Mouse (Mus musculus) MEL (cell line): ENCODE data around the gene Tubb4a. TPM values are rescaled to one million over a fixed set of nuclear protein-coding genes. Genes with fewer than 3 reads are reported as not detected.

Experiments used
- DNase-seq: peaks from one replicate; pipeline ENCODE4 v3.0.0; 2011; ENCODE audit warnings: low read depth, low spot score
- H3K27ac ChIP-seq: 2 replicates; pipeline ENCODE4 v1.5.1; 2012; ENCODE audit warnings: low read depth, mild to moderate bottlenecking, control low read depth, low read length, moderate library complexity; ENCODE audit not compliant: control insufficient read depth
- H3K27me3 ChIP-seq, 2 experiments: fragments of 150-350 bp in 1 of 2; sonication (generic) in 1 of 2; 2 replicates each; pipeline ENCODE4 v1.6.1; 2012; ENCODE audit warnings: low read length in 2 of 2, mild to moderate bottlenecking in 2 of 2, improper control_type of control experiment in 1 of 2, moderate library complexity in 1 of 2; ENCODE audit not compliant: insufficient read depth in 2 of 2, control insufficient read depth in 1 of 2
- H3K36me3 ChIP-seq, 2 experiments: 2 replicates each; pipeline ENCODE4 v1.6.1; 2012 to 2014; ENCODE audit warnings: low read length in 2 of 2, improper control_type of control experiment in 1 of 2, inconsistent platforms in 1 of 2, mild to moderate bottlenecking in 1 of 2; ENCODE audit not compliant: insufficient read depth in 2 of 2, control insufficient read depth in 1 of 2
- H3K4me1 ChIP-seq, 2 experiments: fragments of 150-350 bp in 1 of 2; sonication (generic) in 1 of 2; 2 replicates each; pipeline ENCODE4 v1.6.1; 2012; ENCODE audit warnings: low read length in 2 of 2, improper control_type of control experiment in 1 of 2, mild to moderate bottlenecking in 1 of 2; ENCODE audit not compliant: insufficient read depth in 2 of 2, control insufficient read depth in 1 of 2
- H3K4me3 ChIP-seq, 2 experiments: fragments of 150-350 bp in 1 of 2; sonication (generic) in 1 of 2; 2 replicates each; pipeline ENCODE4 v1.5.1; 2012; ENCODE audit warnings: low read depth in 2 of 2, low read length in 2 of 2, mild to moderate bottlenecking in 2 of 2, moderate library complexity in 2 of 2, control low read depth in 1 of 2, improper control_type of control experiment in 1 of 2; ENCODE audit not compliant: control insufficient read depth in 1 of 2, insufficient read depth in 1 of 2
- H3K79me2 ChIP-seq: 2 replicates; pipeline ENCODE4 v1.6.1; 2012; ENCODE audit warnings: mild to moderate bottlenecking, low read length, moderate library complexity; ENCODE audit not compliant: control insufficient read depth, poor library complexity, insufficient read depth
- H3K9ac ChIP-seq: 2 replicates; pipeline ENCODE4 v1.6.1; 2012; ENCODE audit warnings: low read depth, mild to moderate bottlenecking, control low read depth, low read length, moderate library complexity; ENCODE audit not compliant: control insufficient read depth, poor library complexity, severe bottlenecking
- H3K9me3 ChIP-seq: fragments of 150-350 bp; sonication (generic); replicated peaks from 2 replicates; pipeline ENCODE4 v1.6.1; 2012; ENCODE audit warnings: mild to moderate bottlenecking, low read length, improper control_type of control experiment, moderate library complexity; ENCODE audit not compliant: insufficient read depth
- BHLHE40 ChIP-seq: IDR thresholded peaks from 2 replicates; pipeline ENCODE4 v1.6.1; 2012; ENCODE audit warnings: low read depth, mild to moderate bottlenecking, inconsistent platforms, low read length, improper control_type of control experiment, borderline replicate concordance
- CHD1 ChIP-seq: IDR thresholded peaks from 2 replicates; pipeline ENCODE4 v1.6.1; 2012; ENCODE audit warnings: low read depth, mild to moderate bottlenecking, inconsistent platforms, low read length, improper control_type of control experiment
- E2F4 ChIP-seq: IDR thresholded peaks from 2 replicates; pipeline ENCODE4 v1.6.1; 2011; ENCODE audit warnings: low read depth, low read length, improper control_type of control experiment, borderline replicate concordance
- ELF1 ChIP-seq: IDR thresholded peaks from 2 replicates; pipeline ENCODE4 v1.6.1; 2014; ENCODE audit warnings: low read depth, mild to moderate bottlenecking, inconsistent platforms, low read length, improper control_type of control experiment, moderate library complexity
- EP300 ChIP-seq, 2 experiments: IDR thresholded peaks; 2 replicates each; pipeline ENCODE4 v1.6.1; 2011; ENCODE audit warnings: improper control_type of control experiment in 2 of 2, low read length in 2 of 2, low read depth in 1 of 2, mild to moderate bottlenecking in 1 of 2
- HCFC1 ChIP-seq: IDR thresholded peaks from 2 replicates; pipeline ENCODE4 v1.6.1; 2012; ENCODE audit warnings: low read depth, mild to moderate bottlenecking, inconsistent platforms, low read length, improper control_type of control experiment, moderate library complexity
- JUND ChIP-seq: IDR thresholded peaks from 2 replicates; pipeline ENCODE4 v1.6.1; 2011; ENCODE audit warnings: low read depth, mild to moderate bottlenecking, improper control_type of control experiment, low read length
- KAT2A ChIP-seq: conservative IDR thresholded peaks from 2 replicates; pipeline ENCODE4 v1.6.1; 2012; ENCODE audit warnings: low read depth, low read length, improper control_type of control experiment, inconsistent platforms
- MAFK ChIP-seq: IDR thresholded peaks from 2 replicates; pipeline ENCODE4 v1.6.1; 2011; ENCODE audit warnings: low read depth, mild to moderate bottlenecking, low read length, improper control_type of control experiment, borderline replicate concordance
- MAX ChIP-seq: IDR thresholded peaks from 2 replicates; pipeline ENCODE4 v1.6.1; 2011; ENCODE audit warnings: low read length, improper control_type of control experiment
- MAZ ChIP-seq: IDR thresholded peaks from 2 replicates; pipeline ENCODE4 v1.6.1; 2012; ENCODE audit warnings: low read depth, mild to moderate bottlenecking, inconsistent platforms, low read length, improper control_type of control experiment
- MEF2A ChIP-seq: IDR thresholded peaks from 2 replicates; pipeline ENCODE4 v1.6.1; 2014; ENCODE audit warnings: low read depth, mild to moderate bottlenecking, inconsistent platforms, low read length, improper control_type of control experiment; ENCODE audit not compliant: poor library complexity, insufficient replicate concordance, severe bottlenecking; ENCODE audit errors: extremely low read depth
- MXI1 ChIP-seq: IDR thresholded peaks from 2 replicates; pipeline ENCODE4 v1.6.1; 2011; ENCODE audit warnings: mild to moderate bottlenecking, low read depth, low read length, improper control_type of control experiment
- MYB ChIP-seq: IDR thresholded peaks from 2 replicates; pipeline ENCODE4 v1.6.1; 2011; ENCODE audit warnings: mild to moderate bottlenecking, low read depth, low read length, improper control_type of control experiment
- NRF1 ChIP-seq: IDR thresholded peaks from 2 replicates; pipeline ENCODE4 v1.6.1; 2014; ENCODE audit warnings: low read depth, mild to moderate bottlenecking, inconsistent platforms, low read length, improper control_type of control experiment, moderate library complexity; ENCODE audit not compliant: poor library complexity, insufficient read depth, severe bottlenecking
- POLR2A ChIP-seq, 2 experiments: IDR thresholded peaks; 2 replicates each; pipeline ENCODE4 v1.6.1; 2011 to 2012; ENCODE audit warnings: low read length in 2 of 2, mild to moderate bottlenecking in 2 of 2, control low read depth in 1 of 2, improper control_type of control experiment in 1 of 2, low read depth in 1 of 2, moderate library complexity in 1 of 2; ENCODE audit not compliant: control insufficient read depth in 1 of 2, insufficient read depth in 1 of 2, poor library complexity in 1 of 2
- POLR2AphosphoS2 ChIP-seq: IDR thresholded peaks from 2 replicates; pipeline ENCODE4 v1.6.1; 2011; ENCODE audit warnings: low read length, improper control_type of control experiment
- RAD21 ChIP-seq: IDR thresholded peaks from 2 replicates; pipeline ENCODE4 v1.6.1; 2011; ENCODE audit warnings: mild to moderate bottlenecking, low read depth, low read length, improper control_type of control experiment
- SIN3A ChIP-seq: IDR thresholded peaks from 2 replicates; pipeline ENCODE4 v1.6.1; 2012; ENCODE audit warnings: low read length, improper control_type of control experiment, inconsistent platforms
- SMC3 ChIP-seq: IDR thresholded peaks from 2 replicates; pipeline ENCODE4 v1.6.1; 2011; ENCODE audit warnings: low read depth, low read length, improper control_type of control experiment
- TAL1 ChIP-seq: IDR thresholded peaks from 2 replicates; pipeline ENCODE4 v1.6.1; 2012; ENCODE audit warnings: mild to moderate bottlenecking, inconsistent platforms, low read length, moderate library complexity, mixed read lengths
- USF1 ChIP-seq: IDR thresholded peaks from 2 replicates; pipeline ENCODE4 v1.6.1; 2014; ENCODE audit warnings: low read depth, mild to moderate bottlenecking, inconsistent platforms, low read length, improper control_type of control experiment, moderate library complexity
- USF2 ChIP-seq, 2 experiments: IDR thresholded peaks; 2 replicates each; pipeline ENCODE4 v1.6.1; 2011 to 2012; ENCODE audit warnings: improper control_type of control experiment in 2 of 2, low read length in 2 of 2, borderline replicate concordance in 1 of 2, inconsistent platforms in 1 of 2, low read depth in 1 of 2, mild to moderate bottlenecking in 1 of 2; ENCODE audit not compliant: insufficient read depth in 1 of 2
- ZC3H11A ChIP-seq: IDR thresholded peaks from 2 replicates; pipeline ENCODE4 v1.6.1; 2012; ENCODE audit warnings: low read depth, mild to moderate bottlenecking, inconsistent platforms, low read length, improper control_type of control experiment
- ZKSCAN1 ChIP-seq: IDR thresholded peaks from 2 replicates; pipeline ENCODE4 v1.6.1; 2012; ENCODE audit warnings: low read depth, mild to moderate bottlenecking, inconsistent platforms, low read length, improper control_type of control experiment, moderate library complexity
- ZNF384 ChIP-seq: IDR thresholded peaks from 2 replicates; pipeline ENCODE4 v1.6.1; 2012; ENCODE audit warnings: low read depth, mild to moderate bottlenecking, inconsistent platforms, low read length, improper control_type of control experiment
- polyA plus RNA-seq, 2 experiments: library from polyadenylated mRNA; stranded (reverse) in 1 of 2; unstranded in 1 of 2; fragments of >175 nt in 1 of 2; fragments of >200 nt in 1 of 2; gene quantifications; 2 replicates each; pipeline versions ENCODE4 v1.2.1 to v1.2.4; 2012; ENCODE audit warnings: low replicate concordance in 2 of 2, low read depth in 1 of 2; ENCODE audit not compliant: insufficient read length in 2 of 2, insufficient read depth in 1 of 2, missing spikeins in 1 of 2
- total RNA-seq: library from RNA; depleted of rRNA; stranded (reverse); fragments of 300-350 nt; gene quantifications from 2 replicates; pipeline ENCODE4 v1.2.3, GENCODE M21; 2012

Gene Tubb4a
- total and polyA plus RNA-seq, 3 experiments = 0.35 to 6.4 TPM; not detected in 1

DNA sequence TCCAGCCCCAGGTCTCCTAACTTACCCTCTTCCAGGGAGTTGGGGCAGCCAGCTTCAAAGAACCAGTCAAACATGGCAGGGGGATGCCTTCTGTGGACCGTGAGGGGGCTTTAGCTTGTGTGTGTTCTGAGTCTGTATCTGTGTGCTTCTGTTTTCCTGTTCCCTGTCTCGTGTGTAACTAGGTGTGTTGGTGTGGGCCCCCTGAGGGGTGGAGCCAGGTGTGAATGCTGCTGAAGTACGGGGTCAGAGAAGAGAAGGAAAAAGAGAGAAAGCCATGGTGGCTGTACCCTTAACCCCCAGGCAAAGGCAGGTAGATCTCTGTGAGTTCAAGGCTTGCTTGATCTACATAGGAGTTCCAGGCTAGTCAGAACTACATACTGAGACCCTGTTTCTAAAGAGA is 10.7 kb downstream of the Tubb4a start:
- Histone ChIP-seq H3K9ac (no peak overlapping the region), H3K79me2 (peaks cover 5% of the 10 kb centered on the region; the same call in 1 of the 2 replicates), H3K4me1 (peaks cover 11 to 20% of the 10 kb centered on the region in 2 experiments), H3K4me3 (no peak overlapping the region), H3K27me3 (no peaks in the 10 kb centered on the region), H3K9me3 (no peaks in the 10 kb centered on the region), H3K27ac (no peak overlapping the region), H3K36me3 (peaks cover 0 to 10% of the 10 kb centered on the region in 2 experiments; a peak in 2 of 4 replicates)
- DNase-seq = no peak
- TF ChIP-seq MXI1 (no peak), POLR2A (IDR thresholded peaks at IDR 0.05; ENCODE audit: control insufficient read depth in 1 of 2, insufficient read depth in 1 of 2, low read depth in 1 of 2, low read length in 2 of 2, poor library complexity in 1 of 2) (no peak)

- DNase-seq = no peak
- Histone ChIP-seq H3K9me3 (no peaks in the 10 kb centered on the region), H3K4me3 (no peak overlapping the region), H3K79me2 (no peaks in the 10 kb centered on the region), H3K27ac (no peak overlapping the region), H3K27me3 (no peaks in the 10 kb centered on the region), H3K4me1 (peaks cover 0 to 5% of the 10 kb centered on the region in 2 experiments; a peak in 2 of 4 replicates), H3K36me3 (peaks cover 0 to 8% of the 10 kb centered on the region in 2 experiments; a peak in 2 of 4 replicates), H3K9ac (no peak overlapping the region)
- TF ChIP-seq KAT2A (no peak), JUND (no peak), MEF2A (no peak), ELF1 (no peak), ZC3H11A (no peak), ZNF384 (no peak), TAL1 (no peak), MYB (no peak), USF2 (IDR thresholded peaks at IDR 0.05; ENCODE audit: borderline replicate concordance in 1 of 2, insufficient read depth in 1 of 2, low read depth in 1 of 2, low read length in 2 of 2) (no peak), MAFK (no peak), EP300 (IDR thresholded peaks at IDR 0.05; ENCODE audit: low read depth in 1 of 2, low read length in 2 of 2) (no peak), MAX (no peak), HCFC1 (no peak)
Observed at GRCm38 (mm10) chr17:57070699-57071098, 16.9 kb downstream of the Tubb4a start.

DNA sequence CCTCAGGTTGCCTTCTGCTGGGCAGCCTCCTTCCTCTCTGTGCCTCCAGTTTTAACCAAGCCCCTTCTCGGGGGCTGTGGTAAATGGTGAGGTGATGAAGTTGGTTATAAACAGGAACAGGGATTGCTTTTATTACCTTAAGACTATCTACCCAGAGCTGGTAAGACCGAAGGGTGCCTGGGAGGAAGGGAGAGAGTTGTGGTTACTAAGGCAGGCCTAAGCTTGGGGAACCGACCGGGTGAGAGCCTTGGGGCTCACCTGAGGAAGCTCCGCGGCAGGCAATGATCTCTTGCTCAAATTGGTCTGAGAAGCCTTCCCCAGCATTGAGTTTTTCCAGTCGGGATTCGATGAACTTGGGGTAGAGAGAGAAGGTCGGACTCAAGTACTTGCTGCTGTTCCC is 17.3 kb downstream of the Tubb4a start:
- Histone ChIP-seq H3K36me3 (peaks cover 0 to 8% of the 10 kb centered on the region in 2 experiments; a peak in 2 of 4 replicates), H3K9ac (no peak overlapping the region), H3K79me2 (no peaks in the 10 kb centered on the region), H3K4me1 (peaks cover 0 to 5% of the 10 kb centered on the region in 2 experiments; a peak in 2 of 4 replicates), H3K4me3 (no peak overlapping the region), H3K27ac (no peak overlapping the region), H3K9me3 (no peaks in the 10 kb centered on the region), H3K27me3 (no peaks in the 10 kb centered on the region)
- DNase-seq = no peak
- TF ChIP-seq MAZ (no peak), SIN3A (no peak), JUND (no peak), RAD21 (no peak), MEF2A (no peak), BHLHE40 (no peak), MAX (no peak), TAL1 (no peak), ELF1 (no peak), ZKSCAN1 (no peak), E2F4 (no peak), POLR2AphosphoS2 (no peak), MXI1 (no peak), CHD1 (no peak), USF1 (no peak), SMC3 (no peak), NRF1 (no peak)
